Mouse (Mus musculus) lung, embryonic 16.5 days (tissue): ENCODE data around the gene Adnp. TPM values are rescaled to one million over a fixed set of nuclear protein-coding genes. Genes with fewer than 3 reads are reported as not detected.

ENCODE experiments used
- ATAC-seq: fragments of 200-750 bp; cut with Nextera tagmentation; 2 replicates; pipeline ENCODE4 v1.8.0; 2017; ENCODE audit warnings: low read depth, mild to moderate bottlenecking, moderate library complexity
- H3K27ac ChIP-seq: fragments of 300-500 bp; sonication (generic); 2 replicates; pipeline ENCODE4 v1.5.1; 2014; ENCODE audit warnings: mild to moderate bottlenecking, control low read depth, low read length
- H3K27me3 ChIP-seq: fragments of 300-500 bp; sonication (generic); 2 replicates; pipeline ENCODE4 v1.6.1; 2014; ENCODE audit warnings: low read depth, low read length, mixed read lengths; ENCODE audit not compliant: control insufficient read depth, insufficient read depth
- H3K36me3 ChIP-seq: fragments of 300-500 bp; sonication (generic); 2 replicates; pipeline ENCODE4 v1.6.1; 2014; ENCODE audit warnings: low read length; ENCODE audit not compliant: control insufficient read depth, insufficient read depth
- H3K4me1 ChIP-seq: fragments of 300-500 bp; sonication (generic); replicated peaks from 2 replicates; pipeline ENCODE4 v1.6.1; 2014; ENCODE audit warnings: low read length, mixed read lengths; ENCODE audit not compliant: control insufficient read depth, insufficient read depth
- H3K4me2 ChIP-seq: fragments of 300-500 bp; sonication (generic); 2 replicates; pipeline ENCODE4 v1.6.1; 2014; ENCODE audit warnings: low read depth, low read length, control low read depth
- H3K4me3 ChIP-seq: fragments of 300-500 bp; sonication (generic); 2 replicates; pipeline ENCODE4 v1.5.1; 2014; ENCODE audit warnings: mild to moderate bottlenecking, low read length, control low read depth
- H3K9ac ChIP-seq: fragments of 300-500 bp; sonication (generic); 2 replicates; pipeline ENCODE4 v1.6.1; 2014; ENCODE audit warnings: low read length, control low read depth
- H3K9me3 ChIP-seq: fragments of 300-500 bp; sonication (generic); 2 replicates; pipeline ENCODE4 v1.6.1; 2016; ENCODE audit warnings: low read length; ENCODE audit not compliant: control insufficient read depth
- WGBS: fragments of 180-500 bp; shearing (Covaris S2); extraction: QIAGEN DNeasy Blood & Tissue Kit; methylation state at CpG from one replicate; pipeline ENCODE4 v1.1.7; 2014; 5-methylcytosine and 5-hydroxymethylcytosine counted together
- polyA plus RNA-seq: library from polyadenylated mRNA; unstranded; fragments of >200 nt; fragmentation: Nextera tagmentation; extraction: Ambion mirVana; gene quantifications from 2 replicates; pipeline ENCODE4 v1.2.1, GENCODE M21; 2015

The Adnp gene
- polyA plus RNA-seq, 1 experiment from 2014 or later = 1.3 TPM

DNA sequence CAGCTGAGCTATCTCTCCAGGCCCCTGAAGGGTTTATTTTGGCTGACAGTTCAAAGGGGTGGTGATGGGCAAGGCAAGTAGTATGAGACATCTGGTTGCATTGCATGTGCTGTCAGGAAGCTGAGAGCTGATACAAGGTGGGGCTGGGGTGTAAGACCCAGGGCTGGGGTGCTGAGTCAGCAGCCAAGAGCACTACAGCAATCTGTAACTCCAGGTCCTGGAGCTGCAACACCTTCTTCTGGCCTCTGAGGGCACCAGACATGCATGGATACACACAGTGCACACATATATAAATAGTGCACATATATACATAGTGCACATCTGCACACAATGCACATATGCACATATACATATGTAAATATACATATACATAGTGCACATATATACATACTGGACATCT lies 35.9 kb upstream of the Adnp start:
- Histone ChIP-seq H3K9ac (no peak overlapping the region), H3K27me3 (no peaks in the 10 kb centered on the region), H3K27ac (no peak overlapping the region), H3K4me2 (no peak overlapping the region), H3K36me3 (no peaks in the 10 kb centered on the region), H3K9me3 (peaks cover 4% of the 10 kb centered on the region; the same call in 1 of the 2 replicates), H3K4me3 (no peak overlapping the region), H3K4me1 (no peaks in the 10 kb centered on the region)
- ATAC-seq = peak; percentile 23; the same call in 1 of the 2 replicates

DNA sequence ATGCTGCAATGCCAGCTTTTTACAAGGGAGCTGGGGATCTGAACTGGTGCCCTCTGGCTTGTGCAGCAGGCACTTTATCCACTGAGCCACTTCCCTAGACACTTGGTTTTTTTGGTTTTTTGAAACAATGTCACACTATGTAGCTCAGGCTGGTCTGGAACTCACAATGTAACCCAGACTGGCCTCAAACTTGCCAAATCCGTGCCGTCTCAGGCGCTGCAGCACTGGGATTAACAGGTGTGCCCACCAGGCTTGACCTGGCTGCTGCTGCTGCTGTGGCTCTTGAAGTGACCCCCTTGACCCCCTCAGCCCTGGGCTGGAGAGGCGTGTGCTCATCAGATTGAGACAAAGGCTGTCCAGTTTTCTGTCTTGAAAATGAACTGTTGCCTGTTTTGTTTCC lies 31.4 kb upstream of the Adnp start:
- H3K27me3 ChIP-seq = no peaks in the 10 kb centered on the region
- H3K4me1 ChIP-seq = no peaks in the 10 kb centered on the region
- H3K27ac ChIP-seq = no peak overlapping the region
- 85% methylated on average over 4 of the region's 4 CpGs for WGBS
- ATAC-seq = no peak
- H3K4me3 ChIP-seq = no peak overlapping the region
- H3K4me2 ChIP-seq = no peak overlapping the region
- H3K9me3 ChIP-seq = peaks cover 4% of the 10 kb centered on the region; the same call in 1 of the 2 replicates
- no peak overlapping the region for H3K9ac ChIP-seq
- peaks cover 6% of the 10 kb centered on the region; the same call in 1 of the 2 replicates for H3K36me3 ChIP-seq

DNA sequence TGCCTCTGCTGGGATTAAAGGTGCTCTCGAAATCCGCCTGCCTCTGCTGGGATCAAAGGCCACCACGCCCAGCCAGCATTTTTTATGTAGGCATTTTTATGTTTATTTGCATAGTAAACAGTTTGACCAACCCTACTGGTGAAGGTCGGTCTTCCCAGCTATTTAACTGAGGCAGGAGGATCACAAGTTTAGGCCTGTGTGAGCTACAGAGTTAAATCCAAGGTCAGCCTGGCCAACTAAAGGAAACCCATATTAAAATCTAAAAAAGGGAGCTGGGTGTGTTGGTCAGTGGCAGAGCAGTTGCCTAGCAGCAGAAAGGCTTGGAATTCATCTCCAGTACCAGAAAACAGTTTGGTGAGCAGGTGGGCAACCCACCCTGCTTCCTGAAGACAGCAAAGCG lies 26.4 kb upstream of the Adnp start:
- Histone ChIP-seq H3K27ac (no peak overlapping the region), H3K27me3 (no peaks in the 10 kb centered on the region), H3K9me3 (peaks cover 2% of the 10 kb centered on the region; the same call in 1 of the 2 replicates), H3K9ac (no peak overlapping the region), H3K4me3 (no peak overlapping the region), H3K4me1 (peaks cover 19% of the 10 kb centered on the region), H3K36me3 (peaks cover 6% of the 10 kb centered on the region; the same call in 1 of the 2 replicates), H3K4me2 (no peak overlapping the region)
- WGBS = 84% methylated on average over 5 of the region's 5 CpGs
- no peak for ATAC-seq

DNA sequence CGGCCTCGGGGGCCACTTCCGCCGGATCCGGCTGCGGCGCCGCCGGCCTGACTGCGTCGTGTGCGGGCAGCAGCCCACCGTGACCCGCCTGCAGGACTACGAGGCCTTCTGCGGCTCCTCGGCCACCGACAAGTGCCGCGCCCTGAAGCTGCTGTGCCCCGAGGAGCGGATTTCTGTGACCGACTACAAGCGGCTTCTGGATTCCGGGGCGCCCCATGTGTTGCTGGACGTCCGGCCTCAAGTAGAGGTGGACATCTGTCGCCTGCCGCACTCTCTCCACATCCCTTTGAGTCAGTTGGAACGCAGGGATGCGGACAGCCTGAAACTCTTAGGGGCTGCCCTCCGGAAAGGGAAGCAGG lies 24.5 kb upstream of the Adnp start:
- H3K27me3 ChIP-seq = no peaks in the 10 kb centered on the region
- H3K4me1 ChIP-seq = peaks cover 21% of the 10 kb centered on the region
- H3K27ac ChIP-seq = no peak overlapping the region
- H3K4me3 ChIP-seq = peak overlapping the region; percentile 67
- H3K36me3 ChIP-seq = peaks cover 6% of the 10 kb centered on the region; the same call in 1 of the 2 replicates
- H3K4me2 ChIP-seq = peak overlapping the region; percentile 98
- H3K9ac ChIP-seq = peak overlapping the region; percentile 77
- ATAC-seq = no peak
- H3K9me3 ChIP-seq = no peaks in the 10 kb centered on the region
- WGBS = 50% methylated on average over 32 of the region's 33 CpGs

DNA sequence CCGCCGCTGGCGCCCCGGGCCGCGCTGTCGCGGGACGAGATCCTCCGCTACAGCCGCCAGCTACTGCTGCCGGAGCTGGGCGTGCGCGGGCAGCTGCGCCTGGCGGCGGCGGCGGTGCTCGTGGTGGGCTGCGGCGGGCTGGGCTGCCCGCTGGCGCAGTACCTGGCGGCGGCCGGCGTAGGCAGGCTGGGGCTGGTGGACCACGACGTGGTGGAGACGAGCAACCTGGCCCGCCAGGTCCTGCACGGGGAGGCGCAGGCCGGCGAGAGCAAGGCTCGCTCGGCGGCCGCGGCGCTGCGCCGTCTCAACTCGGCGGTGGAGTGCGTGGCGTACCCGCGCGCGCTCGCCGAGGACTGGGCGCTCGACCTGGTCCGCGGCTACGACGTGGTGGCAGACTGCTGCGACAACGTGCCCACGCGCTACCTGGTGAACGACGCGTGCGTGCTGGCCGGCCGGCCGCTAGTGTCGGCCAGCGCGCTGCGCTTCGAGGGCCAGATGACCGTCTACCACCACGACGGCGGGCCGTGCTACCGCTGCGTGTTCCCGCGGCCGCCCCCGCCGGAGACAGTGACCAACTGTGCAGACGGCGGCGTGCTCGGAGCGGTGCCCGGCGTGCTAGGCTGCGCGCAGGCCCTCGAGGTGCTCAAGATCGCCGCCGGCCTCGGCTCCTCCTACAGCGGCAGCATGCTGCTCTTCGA lies 24.0 kb upstream of the Adnp start:
- WGBS = 5% methylated on average over 69 of the region's 105 CpGs
- H3K4me1 ChIP-seq = peaks cover 21% of the 10 kb centered on the region
- H3K9ac ChIP-seq = peak overlapping the region; percentile 77
- H3K27me3 ChIP-seq = no peaks in the 10 kb centered on the region
- H3K27ac ChIP-seq = peak overlapping the region; percentile 91
- ATAC-seq = peak; percentile 55
- H3K36me3 ChIP-seq = peaks cover 9% of the 10 kb centered on the region; the same call in 1 of the 2 replicates
- no peaks in the 10 kb centered on the region for H3K9me3 ChIP-seq
- H3K4me3 ChIP-seq = peak overlapping the region; percentile 67
- peak overlapping the region; percentile 98 for H3K4me2 ChIP-seq

DNA sequence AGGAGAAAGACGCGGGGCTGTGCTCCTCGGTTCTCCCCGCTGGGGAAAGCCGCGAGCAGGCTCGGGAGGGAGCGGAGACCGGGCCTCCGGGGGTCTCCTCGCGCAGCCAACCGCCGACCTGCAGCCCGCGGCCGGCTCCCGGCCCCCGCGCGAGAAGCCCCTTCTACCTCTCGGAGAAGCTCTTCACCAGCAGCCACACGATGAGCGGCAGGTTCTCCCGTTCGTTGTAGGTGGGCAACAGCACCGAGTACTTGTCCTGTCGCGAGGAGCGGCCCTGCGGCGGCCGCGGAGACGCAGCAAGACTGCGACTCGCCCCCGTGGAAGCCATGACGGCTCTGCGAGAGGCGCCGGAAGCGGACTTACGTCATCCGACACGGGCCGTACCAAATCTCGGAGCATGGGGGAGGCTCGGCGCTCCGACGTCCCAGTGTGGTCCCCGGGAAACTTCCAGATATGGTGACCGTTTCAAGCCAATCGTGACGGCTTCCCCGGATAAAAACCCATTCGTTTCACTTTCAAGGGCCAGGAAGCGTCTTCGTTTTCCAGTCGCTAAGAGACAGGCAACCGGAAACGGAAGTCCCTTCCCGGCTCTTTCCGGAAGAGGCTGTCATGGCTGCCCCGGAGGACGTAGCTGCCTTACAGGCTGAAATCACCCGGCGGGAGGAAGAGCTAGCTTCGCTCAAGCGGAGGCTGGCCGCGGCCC lies 23.3 kb upstream of the Adnp start, which contains the start of the genes Gm20716, Dpm1 and Mocs3:
Gm20716 (minus strand) TSS at position 339 of the 703 bp plus-strand sequence.
Dpm1 (minus strand) TSS at position 566 of the 703 bp plus-strand sequence.
Mocs3 (plus strand) TSS at position 597 of the 703 bp plus-strand sequence.
- peaks cover 21% of the 10 kb centered on the region for H3K4me1 ChIP-seq
- peak within 1 kb of the TSS; percentile 77 for H3K9ac ChIP-seq
- WGBS = under 1% methylated on average over 72 of the region's 73 CpGs
- H3K4me3 ChIP-seq = peak within 1 kb of the TSS; percentile 67
- H3K4me2 ChIP-seq = peak within 1 kb of the TSS; percentile 98
- no peaks in the 10 kb centered on the region for H3K9me3 ChIP-seq
- peak within 1 kb of the TSS; percentile 91 for H3K27ac ChIP-seq
- no peaks in the 10 kb centered on the region for H3K27me3 ChIP-seq
- peaks cover 14% of the 10 kb centered on the region for H3K36me3 ChIP-seq
- ATAC-seq = peak; percentile 88

DNA sequence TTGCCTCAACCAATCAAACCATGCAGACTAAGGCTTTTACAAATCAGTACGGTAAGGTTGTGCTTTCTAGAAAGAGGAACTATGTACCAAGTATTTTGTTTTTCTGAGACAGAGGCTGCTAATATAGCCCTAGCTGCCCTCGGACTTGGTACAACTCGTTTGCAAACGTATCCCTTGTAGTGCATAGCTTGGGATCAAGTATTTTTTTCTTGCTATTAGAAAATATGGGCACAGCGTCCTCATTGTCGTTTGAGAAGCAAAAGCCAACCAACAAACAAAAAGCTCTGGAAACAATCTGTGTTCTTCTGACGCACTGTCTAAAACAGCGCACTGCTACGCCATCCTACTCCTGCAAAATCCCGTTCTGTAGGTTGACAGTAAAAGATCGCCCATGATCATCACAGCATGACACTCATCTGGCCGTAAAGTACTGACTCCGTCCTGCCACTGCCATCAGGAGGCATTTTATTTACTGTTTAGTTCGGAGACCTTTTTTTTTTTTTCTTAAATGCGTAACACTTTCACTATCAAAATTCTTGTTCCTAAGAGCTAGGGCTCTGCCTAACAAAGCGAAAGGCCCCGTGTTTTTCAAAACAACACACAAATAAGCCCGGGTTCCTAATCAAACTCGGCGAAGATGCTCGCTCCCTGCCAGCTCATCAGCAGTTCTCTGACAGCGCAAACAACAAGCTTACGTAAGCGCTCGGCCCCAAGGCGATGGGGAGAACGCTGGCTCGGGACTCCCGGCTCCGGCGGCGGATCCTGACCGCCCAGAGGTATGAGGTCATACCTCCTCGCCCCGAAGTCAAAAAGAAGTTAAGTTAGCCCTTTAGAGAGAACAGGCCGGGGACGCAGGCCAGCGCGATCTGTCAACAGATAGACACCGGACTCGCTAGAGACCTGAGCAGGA lies 22.5 kb upstream of the Adnp start:
- WGBS = 15% methylated on average over 41 of the region's 41 CpGs
- H3K36me3 ChIP-seq = peaks cover 18% of the 10 kb centered on the region

DNA sequence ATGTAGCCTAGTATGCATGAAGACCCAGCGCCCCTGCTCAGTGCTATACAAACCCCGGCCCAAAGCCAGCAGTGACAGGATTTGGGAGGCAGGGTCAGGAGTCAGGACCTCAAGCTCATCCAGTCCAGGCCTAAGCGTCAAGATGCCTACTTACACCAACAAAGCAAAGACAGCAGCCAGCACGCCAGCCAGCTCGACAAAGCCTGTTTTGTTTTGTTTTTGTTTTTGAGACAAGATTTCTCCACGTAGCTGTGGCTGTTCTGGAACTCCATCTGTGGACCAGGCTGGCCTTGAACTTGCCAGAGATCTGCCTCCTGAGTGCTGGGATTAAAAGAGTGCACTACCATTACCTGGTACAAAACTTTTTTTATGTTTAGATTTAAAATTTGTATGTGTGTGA lies 16.4 kb upstream of the Adnp start:
- Histone ChIP-seq H3K9me3 (no peaks in the 10 kb centered on the region), H3K4me1 (peaks cover 2% of the 10 kb centered on the region), H3K27me3 (no peaks in the 10 kb centered on the region), H3K36me3 (peaks cover 43% of the 10 kb centered on the region), H3K9ac (no peak overlapping the region), H3K27ac (no peak overlapping the region), H3K4me3 (no peak overlapping the region), H3K4me2 (no peak overlapping the region)
- WGBS = 87% methylated on average over 6 of the region's 6 CpGs
- ATAC-seq = no peak

More for the DNA sequence above, 22.5 kb upstream of the Adnp start:
- no peak overlapping the region for H3K27ac ChIP-seq
- H3K9ac ChIP-seq = peak overlapping the region; percentile 77
- peak; percentile 18; the same call in 1 of the 2 replicates for ATAC-seq
- peaks cover 21% of the 10 kb centered on the region for H3K4me1 ChIP-seq
- H3K9me3 ChIP-seq = no peaks in the 10 kb centered on the region
- H3K4me2 ChIP-seq = peak overlapping the region; percentile 70
- H3K27me3 ChIP-seq = no peaks in the 10 kb centered on the region
- peak overlapping the region; percentile 67 for H3K4me3 ChIP-seq
